Mouse (Mus musculus) left cerebral cortex, adult 8-10 months (tissue): ENCODE results near the gene Rnpep. TPM values are rescaled to one million over a fixed set of nuclear protein-coding genes. Genes with fewer than 3 reads are reported as not detected.
A peak's percentile ranks its signal among the peaks of the same experiment; 100 is the strongest.
"Not testable (repeated sequence)": the region's sequence is repeated elsewhere in the genome, so short reads cannot be mapped to it uniquely, and the experiment has no call there.

Experiments
- DNase-seq, 2 experiments: peaks; one replicate each; pipeline ENCODE4 v3.0.0; 2022; ENCODE audit warnings: low spot score in 2 of 2
- total RNA-seq, 4 experiments: library from RNA; stranded (reverse); gene quantifications; 2 replicates each; pipeline ENCODE4 v1.2.4; 2022

Gene Rnpep
- total RNA-seq, 4 experiments from 2014 or later = 47.8 to 53.4 (median 49.7) TPM

GRCm38 (mm10) chr1:135258380-135259127 is 25.3 kb downstream of the Rnpep start, which contains the start of gene Elf3:
Elf3 (minus strand) TSS chr1:135258568.
- DNase-seq = no peak

- no peak for DNase-seq
These were observed 27.6 kb downstream of the Rnpep start for GRCm38 (mm10) chr1:135256299-135256698.

GRCm38 (mm10) chr1:135252854-135253253 is 31.0 kb downstream of the Rnpep start:
- DNase-seq = no peak

GRCm38 (mm10) chr1:135251405-135251804 is 32.5 kb downstream of the Rnpep start:
- DNase-seq = no peak

GRCm38 (mm10) chr1:135250706-135251105 is 33.2 kb downstream of the Rnpep start:
- no peak for DNase-seq

- DNase-seq = peak; percentile 46 to 66
These were observed 35.4 kb downstream of the Rnpep start for GRCm38 (mm10) chr1:135248434-135248850.

GRCm38 (mm10) chr1:135244014-135244413 is 39.9 kb downstream of the Rnpep start:
- no peak for DNase-seq

- DNase-seq = not testable (repeated sequence)
These were observed 43.7 kb downstream of the Rnpep start for GRCm38 (mm10) chr1:135240206-135240605.

GRCm38 (mm10) chr1:135237131-135237851 is 46.6 kb downstream of the Rnpep start:
- no peak for DNase-seq

GRCm38 (mm10) chr1:135234771-135235170 is 49.1 kb downstream of the Rnpep start:
- DNase-seq = no peak

GRCm38 (mm10) chr1:135233961-135234360 is 49.9 kb downstream of the Rnpep start:
- no peak for DNase-seq

- DNase-seq = not testable (repeated sequence)
These were observed 52.0 kb downstream of the Rnpep start for GRCm38 (mm10) chr1:135231878-135232277.

GRCm38 (mm10) chr1:135227339-135227950 is 56.4 kb downstream of the Rnpep start:
- no peak for DNase-seq

GRCm38 (mm10) chr1:135224981-135225604 is 58.8 kb downstream of the Rnpep start:
- DNase-seq = no peak

- DNase-seq = no peak
These were observed 59.7 kb downstream of the Rnpep start for GRCm38 (mm10) chr1:135224147-135224546.

GRCm38 (mm10) chr1:135217607-135218233 is 66.2 kb downstream of the Rnpep start:
- no peak for DNase-seq

GRCm38 (mm10) chr1:135213772-135214640 is 69.9 kb downstream of the Rnpep start:
- no peak for DNase-seq
